Mouse (Mus musculus) lung, postnatal 0 days (tissue): ENCODE data around the gene Fam8a1. TPM values are rescaled to one million over a fixed set of nuclear protein-coding genes. Genes with fewer than 3 reads are reported as not detected.

ENCODE experiments used
- ATAC-seq: fragments of 200-750 bp; cut with Nextera tagmentation; 2 replicates; pipeline ENCODE4 v1.8.0; 2017; ENCODE audit warnings: moderate library complexity
- DNase-seq: peaks from one replicate; pipeline ENCODE4 v3.0.0-alpha.2; 2016; ENCODE audit warnings: low spot score
- H3K27ac ChIP-seq: fragments of 300-500 bp; sonication (generic); 2 replicates; pipeline ENCODE4 v1.5.1; 2014; ENCODE audit warnings: antibody characterized with exemption, mild to moderate bottlenecking, low read length, mixed read lengths
- H3K27me3 ChIP-seq: fragments of 300-500 bp; sonication (generic); replicated peaks from 2 replicates; pipeline ENCODE4 v1.6.1; 2014; ENCODE audit warnings: low read length, mixed read lengths; ENCODE audit not compliant: insufficient read depth
- H3K36me3 ChIP-seq: fragments of 300-500 bp; sonication (generic); 2 replicates; pipeline ENCODE4 v1.6.1; 2014; ENCODE audit warnings: low read length, mixed read lengths; ENCODE audit not compliant: insufficient read depth
- H3K4me1 ChIP-seq: fragments of 300-500 bp; sonication (generic); 2 replicates; pipeline ENCODE4 v1.6.1; 2014; ENCODE audit warnings: antibody characterized with exemption, low read depth, low read length, mixed read lengths; ENCODE audit not compliant: insufficient read depth
- H3K4me2 ChIP-seq: fragments of 300-500 bp; sonication (generic); replicated peaks from 2 replicates; pipeline ENCODE4 v1.6.1; 2014; ENCODE audit warnings: low read depth, mild to moderate bottlenecking, low read length, moderate library complexity, mixed read lengths
- H3K4me3 ChIP-seq: fragments of 300-500 bp; sonication (generic); 2 replicates; pipeline ENCODE4 v1.5.1; 2014; ENCODE audit warnings: low read depth, low read length
- H3K9ac ChIP-seq: fragments of 300-500 bp; sonication (generic); replicated peaks from 2 replicates; pipeline ENCODE4 v1.6.1; 2014; ENCODE audit warnings: low read depth, mild to moderate bottlenecking
- H3K9me3 ChIP-seq: fragments of 300-500 bp; sonication (generic); 2 replicates; pipeline ENCODE4 v1.6.1; 2016; ENCODE audit warnings: low read length, mixed read lengths
- CTCF ChIP-seq: IDR thresholded peaks from 2 replicates; pipeline ENCODE4 v1.5.1; 2016; ENCODE audit warnings: antibody characterized with exemption, mild to moderate bottlenecking
- EP300 ChIP-seq: IDR thresholded peaks from 2 replicates; pipeline ENCODE4 v1.6.1; 2016; ENCODE audit warnings: antibody characterized with exemption, mild to moderate bottlenecking, control low read depth
- WGBS: fragments of 180-500 bp; shearing (Covaris S2); extraction: QIAGEN DNeasy Blood & Tissue Kit; methylation state at CpG from one replicate; pipeline ENCODE4 v1.1.7; 2014; 5-methylcytosine and 5-hydroxymethylcytosine counted together
- polyA plus RNA-seq: library from polyadenylated mRNA; unstranded; fragments of >200 nt; fragmentation: Nextera tagmentation; extraction: Ambion mirVana; gene quantifications from 2 replicates; pipeline ENCODE4 v1.2.1, GENCODE M21; 2015

Fam8a1 gene
- polyA plus RNA-seq, 1 experiment from 2014 or later, result 12.7 TPM

DNA sequence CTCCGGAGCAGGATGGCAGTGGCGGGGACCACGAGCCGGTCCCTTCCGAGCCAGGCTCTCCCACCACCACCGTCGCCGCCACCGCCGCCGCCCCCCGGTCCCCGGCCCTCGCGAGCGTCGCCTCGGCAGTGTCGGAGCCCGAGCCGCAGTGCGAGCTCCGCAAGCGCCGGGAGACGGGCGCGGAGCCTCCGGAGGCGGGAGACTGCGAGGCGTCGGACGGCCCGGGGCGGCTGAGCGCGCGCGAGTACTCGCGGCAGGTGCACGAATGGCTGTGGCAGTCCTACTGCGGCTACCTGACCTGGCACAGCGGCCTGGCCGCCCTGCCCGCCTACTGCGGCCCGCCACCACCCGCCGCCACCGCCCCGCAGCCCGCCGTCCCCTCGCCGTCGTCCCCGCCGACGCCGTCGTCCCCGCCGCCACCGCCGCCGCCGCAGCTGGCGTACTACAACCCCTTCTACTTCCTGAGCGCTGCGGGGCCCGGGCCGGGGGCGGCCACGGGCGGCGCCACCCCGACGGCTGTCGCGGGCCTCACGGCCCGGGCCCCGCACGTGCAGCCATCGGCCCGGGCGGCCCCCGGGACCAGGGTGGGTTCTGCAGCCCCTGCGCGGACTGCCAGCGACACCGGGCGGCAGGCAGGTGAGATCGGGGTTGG, 424 bp downstream of the Fam8a1 start:
- DNase-seq, result peak; percentile 28
- peaks cover 10% of the 10 kb centered on the region; the same call in 1 of the 2 replicates for H3K4me1 ChIP-seq

DNA sequence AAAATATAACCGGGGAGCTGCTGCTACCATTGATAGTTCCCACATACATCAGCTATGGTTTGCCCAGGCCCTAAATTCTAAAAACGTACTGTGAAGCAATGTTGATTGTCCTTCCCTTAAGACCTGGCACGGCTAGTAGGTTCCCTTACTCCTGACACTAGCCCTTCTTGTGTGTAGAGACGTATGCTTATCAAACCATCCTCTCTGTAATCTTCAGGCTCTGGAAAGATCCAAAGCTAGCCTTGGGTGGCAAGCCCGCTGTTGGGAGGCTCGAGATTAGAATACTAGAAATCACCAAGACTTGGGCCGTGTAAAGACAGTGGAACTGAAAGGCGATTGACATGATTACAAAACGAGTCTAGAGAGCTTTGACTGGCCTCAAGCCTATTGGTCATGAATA, 1.2 kb downstream of the Fam8a1 start:
- Histone ChIP-seq H3K27me3 (no peaks in the 10 kb centered on the region), H3K4me3 (peak overlapping the region; percentile 93), H3K27ac (no peak overlapping the region; the same call in 1 of the 2 replicates), H3K9me3 (no peaks in the 10 kb centered on the region), H3K36me3 (peaks cover 11% of the 10 kb centered on the region; the same call in 1 of the 2 replicates), H3K4me1 (peaks cover 10% of the 10 kb centered on the region; the same call in 1 of the 2 replicates), H3K4me2 (peak overlapping the region; percentile 91), H3K9ac (peak overlapping the region; percentile 88; the same call in 1 of the 2 replicates)
- 54% methylated on average over 9 of the region's 9 CpGs for WGBS
- no peak for TF ChIP-seq CTCF
- no peak for TF ChIP-seq EP300
- no peak for ATAC-seq
- DNase-seq, result peak; percentile 7

More for the DNA sequence above, 424 bp downstream of the Fam8a1 start:
- Histone ChIP-seq H3K4me2 (peak overlapping the region; percentile 91), H3K27me3 (no peaks in the 10 kb centered on the region), H3K9ac (peak overlapping the region; percentile 88), H3K27ac (peak overlapping the region; percentile 81), H3K4me3 (peak overlapping the region; percentile 93), H3K9me3 (no peaks in the 10 kb centered on the region), H3K36me3 (peaks cover 4% of the 10 kb centered on the region; the same call in 1 of the 2 replicates)
- no peak for TF ChIP-seq EP300
- peak; percentile 38 for TF ChIP-seq CTCF
- WGBS, result 3% methylated on average over 53 of the region's 96 CpGs
- peak; percentile 59 for ATAC-seq

DNA sequence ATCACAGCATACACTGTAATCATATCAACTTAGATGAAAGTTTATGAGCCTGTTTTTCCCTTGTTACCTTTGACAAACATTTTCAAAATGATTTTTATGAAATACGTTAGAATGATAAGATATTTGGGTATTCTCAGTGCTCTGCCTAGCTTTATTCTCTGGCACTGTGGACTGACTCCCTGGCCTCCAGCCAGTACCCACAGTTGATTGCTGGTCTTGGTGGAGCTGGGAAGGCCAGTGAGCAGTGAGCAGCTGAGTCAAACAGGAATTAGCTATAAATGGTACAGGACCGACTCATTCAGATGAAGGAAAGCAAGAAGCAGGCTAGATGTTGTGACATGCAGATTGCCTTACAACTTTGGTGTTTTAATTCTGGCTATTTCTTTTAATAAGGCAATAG, 5.3 kb downstream of the Fam8a1 start:
- H3K9me3 ChIP-seq, result no peaks in the 10 kb centered on the region
- DNase-seq (no peak), ATAC-seq (no peak)
- H3K27me3 ChIP-seq, result no peaks in the 10 kb centered on the region
- no peak overlapping the region for H3K9ac ChIP-seq
- TF ChIP-seq CTCF (no peak), EP300 (no peak)
- no peak overlapping the region for H3K4me2 ChIP-seq
- no peak overlapping the region for H3K4me3 ChIP-seq
- H3K4me1 ChIP-seq, result peaks cover 6% of the 10 kb centered on the region; the same call in 1 of the 2 replicates
- 72% methylated on average over 2 of the region's 2 CpGs for WGBS
- H3K27ac ChIP-seq, result no peak overlapping the region
- peaks cover 22% of the 10 kb centered on the region; the same call in 1 of the 2 replicates for H3K36me3 ChIP-seq

DNA sequence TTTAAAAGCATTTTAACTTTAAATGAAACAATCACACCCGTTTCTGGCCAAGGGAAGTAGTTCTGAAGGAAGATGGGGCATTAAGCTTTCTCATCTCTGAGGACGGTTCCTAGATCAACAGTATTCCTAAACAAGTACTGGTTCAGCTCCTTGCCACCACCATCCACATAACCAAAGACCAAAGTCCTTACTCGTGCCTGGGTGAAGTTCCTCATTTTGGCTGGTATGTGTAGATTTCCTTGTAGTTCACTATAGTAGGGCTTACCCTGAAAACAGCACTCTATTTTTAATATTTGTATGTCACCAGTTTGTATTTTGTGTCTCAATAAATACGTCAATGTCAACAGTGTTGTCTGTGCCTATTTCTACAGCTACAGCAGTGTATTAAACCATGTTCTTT, 8.4 kb downstream of the Fam8a1 start:
- Histone ChIP-seq H3K4me1 (no peaks in the 10 kb centered on the region), H3K9ac (no peak overlapping the region), H3K27ac (no peak overlapping the region), H3K4me3 (no peak overlapping the region), H3K4me2 (no peak overlapping the region), H3K36me3 (peaks cover 30% of the 10 kb centered on the region; the same call in 1 of the 2 replicates), H3K9me3 (no peaks in the 10 kb centered on the region), H3K27me3 (no peaks in the 10 kb centered on the region)
- DNase-seq, result no peak
- TF ChIP-seq CTCF (no peak), EP300 (no peak)
- 84% methylated on average over 4 of the region's 4 CpGs for WGBS
- no peak for ATAC-seq

DNA sequence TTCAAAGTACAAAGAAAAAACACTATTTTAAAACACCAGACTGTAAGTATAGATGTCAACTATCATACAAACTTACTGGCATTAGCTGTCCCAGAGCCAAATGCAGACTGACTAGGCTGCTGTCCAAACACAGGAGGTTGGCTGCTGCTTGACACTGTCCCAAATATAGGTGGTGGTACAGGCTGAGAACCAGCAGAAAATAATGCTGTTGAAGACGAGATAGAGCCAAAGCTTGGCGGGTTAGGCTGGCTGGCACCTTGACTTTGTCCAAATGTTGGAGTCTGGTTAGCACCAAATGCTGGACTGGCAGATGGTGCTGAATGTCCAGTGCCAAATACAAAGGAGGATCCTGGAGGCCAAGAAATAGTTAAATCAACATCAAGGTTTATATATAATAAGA, 13.6 kb downstream of the Fam8a1 start:
- Histone ChIP-seq H3K27ac (no peak overlapping the region), H3K4me3 (no peak overlapping the region), H3K9me3 (no peaks in the 10 kb centered on the region), H3K4me2 (no peak overlapping the region), H3K4me1 (no peaks in the 10 kb centered on the region), H3K36me3 (peaks cover 22% of the 10 kb centered on the region; the same call in 1 of the 2 replicates), H3K27me3 (no peaks in the 10 kb centered on the region), H3K9ac (no peak overlapping the region)
- no peak for TF ChIP-seq EP300
- TF ChIP-seq CTCF, result no peak
- no peak for ATAC-seq
- no peak for DNase-seq
- WGBS, result 75% methylated on average over 2 of the region's 2 CpGs

DNA sequence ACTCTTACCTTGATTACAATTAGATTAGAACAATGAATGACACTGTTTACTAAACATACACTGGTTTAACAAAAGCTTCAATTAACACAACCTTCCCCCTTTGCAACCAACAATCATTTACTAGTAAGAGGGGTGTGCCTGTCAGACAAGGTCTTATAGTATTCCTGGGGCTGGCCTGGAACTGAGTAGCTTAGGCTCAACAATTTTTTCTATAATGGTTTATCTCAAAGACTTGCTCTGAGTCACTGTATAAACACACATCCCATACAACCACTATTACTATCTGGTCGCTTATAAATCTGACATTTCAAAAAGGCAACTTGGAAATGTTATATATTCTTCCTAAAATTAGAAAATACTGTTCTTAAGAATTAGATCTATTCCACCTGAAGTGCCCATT, 14.0 kb downstream of the Fam8a1 start:
- H3K9ac ChIP-seq, result no peak overlapping the region
- TF ChIP-seq CTCF, result no peak
- no peak for TF ChIP-seq EP300
- no peak overlapping the region for H3K27ac ChIP-seq
- no peaks in the 10 kb centered on the region for H3K27me3 ChIP-seq
- H3K4me1 ChIP-seq, result no peaks in the 10 kb centered on the region
- WGBS, result 86% methylated on average over 1 of the region's 1 CpGs
- no peak for ATAC-seq
- no peak overlapping the region for H3K4me2 ChIP-seq
- peaks cover 18% of the 10 kb centered on the region; the same call in 1 of the 2 replicates for H3K36me3 ChIP-seq
- no peak overlapping the region for H3K4me3 ChIP-seq
- no peak for DNase-seq
- H3K9me3 ChIP-seq, result no peaks in the 10 kb centered on the region
